Mouse (Mus musculus) liver, adult 2 months (tissue): ENCODE measurements around the gene Sprr2a3. TPM values are rescaled to one million over a fixed set of nuclear protein-coding genes. Genes with fewer than 3 reads are reported as not detected.
"Not testable (repeated sequence)": the region's sequence is repeated elsewhere in the genome, so short reads cannot be mapped to it uniquely, and the experiment has no call there.

Experiments used
- DNase-seq: peaks from one replicate; pipeline ENCODE4 v3.0.0-alpha.2; 2011; ENCODE audit warnings: low read depth, low spot score; ENCODE audit errors: extremely low read depth
- H3K27ac ChIP-seq: fragments of 200-500 bp; replicated peaks from 2 replicates; pipeline ENCODE4 v1.5.1; 2012; ENCODE audit warnings: low read depth, mild to moderate bottlenecking, control low read depth, inconsistent platforms, low read length; ENCODE audit not compliant: insufficient read depth
- H3K27me3 ChIP-seq: fragments of 200-500 bp; 2 replicates; pipeline ENCODE4 v1.6.1; 2012; ENCODE audit warnings: mild to moderate bottlenecking, moderate library complexity, low read length, inconsistent platforms; ENCODE audit not compliant: control insufficient read depth, insufficient read depth
- H3K36me3 ChIP-seq: fragments of 200-500 bp; 2 replicates; pipeline ENCODE4 v1.6.1; 2012; ENCODE audit warnings: low read length, inconsistent platforms; ENCODE audit not compliant: control insufficient read depth, insufficient read depth
- H3K4me1 ChIP-seq: fragments of 200-500 bp; 2 replicates; pipeline ENCODE4 v1.6.1; 2011; ENCODE audit warnings: low read length; ENCODE audit not compliant: control insufficient read depth, insufficient read depth
- H3K4me3 ChIP-seq: fragments of 200-500 bp; 2 replicates; pipeline ENCODE4 v1.5.1; 2011; ENCODE audit warnings: low read depth, mild to moderate bottlenecking, control low read depth, low read length, moderate library complexity; ENCODE audit not compliant: insufficient read depth
- H3K79me2 ChIP-seq: fragments of 200-500 bp; 2 replicates; pipeline ENCODE4 v1.6.1; 2012; ENCODE audit warnings: inconsistent platforms, mild to moderate bottlenecking, low read length, moderate library complexity; ENCODE audit not compliant: control insufficient read depth, insufficient read depth
- H3K9ac ChIP-seq: fragments of 200-500 bp; 2 replicates; pipeline ENCODE4 v1.6.1; 2012; ENCODE audit warnings: low read depth, mild to moderate bottlenecking, control low read depth, inconsistent platforms, low read length
- WGBS: fragments of 180-500 bp; shearing (Covaris S2); methylation state at CpG from one replicate; pipeline ENCODE4 v1.1.7; 2018; 5-methylcytosine and 5-hydroxymethylcytosine counted together
- polyA plus RNA-seq: library from polyadenylated mRNA; depleted of rRNA; stranded (reverse); fragments of >200 nt; gene quantifications from 2 replicates; pipeline ENCODE4 v1.2.3, GENCODE M21; 2012
- total RNA-seq: library from RNA; depleted of rRNA; stranded (reverse); fragments of >200 nt; gene quantifications from 2 replicates; pipeline ENCODE4 v1.2.3, GENCODE M21; 2014

Sprr2a3 gene
- total and polyA plus RNA-seq, 2 experiments: 0.39 TPM; not detected in 1

- not testable (repeated sequence) for H3K27ac ChIP-seq, H3K4me1 ChIP-seq, DNase-seq, H3K79me2 ChIP-seq, H3K27me3 ChIP-seq, H3K36me3 ChIP-seq, H3K9ac ChIP-seq, H3K4me3 ChIP-seq
Measured at GRCm38 (mm10) chr3:92258526-92258925, 26.7 kb upstream of the Sprr2a3 start.

GRCm38 (mm10) chr3:92263462-92263861 is 21.8 kb upstream of the Sprr2a3 start:
- WGBS: no CpG with 5 or more reads among the region's 2 CpGs
- DNase-seq, H3K36me3 ChIP-seq, H3K27me3 ChIP-seq, H3K9ac ChIP-seq, H3K4me3 ChIP-seq, H3K79me2 ChIP-seq, H3K27ac ChIP-seq, H3K4me1 ChIP-seq: not testable (repeated sequence)

- not testable (repeated sequence) for H3K9ac ChIP-seq, H3K27me3 ChIP-seq, H3K36me3 ChIP-seq, H3K79me2 ChIP-seq, H3K4me1 ChIP-seq, H3K4me3 ChIP-seq, H3K27ac ChIP-seq, DNase-seq
- WGBS: no CpG with 5 or more reads among the region's 4 CpGs
Measured at GRCm38 (mm10) chr3:92271414-92271985, 13.7 kb upstream of the Sprr2a3 start.

GRCm38 (mm10) chr3:92273504-92273903 is 11.7 kb upstream of the Sprr2a3 start:
- H3K79me2 ChIP-seq, H3K36me3 ChIP-seq, DNase-seq, H3K27me3 ChIP-seq, H3K4me1 ChIP-seq, H3K4me3 ChIP-seq, H3K27ac ChIP-seq, H3K9ac ChIP-seq: not testable (repeated sequence)

GRCm38 (mm10) chr3:92274018-92274417 is 11.2 kb upstream of the Sprr2a3 start:
- DNase-seq, H3K27me3 ChIP-seq, H3K36me3 ChIP-seq, H3K4me3 ChIP-seq, H3K27ac ChIP-seq, H3K4me1 ChIP-seq, H3K79me2 ChIP-seq, H3K9ac ChIP-seq: not testable (repeated sequence)
- WGBS: no CpG with 5 or more reads among the region's 1 CpGs

GRCm38 (mm10) chr3:92279663-92280062 is 5.6 kb upstream of the Sprr2a3 start:
- H3K4me1 ChIP-seq, DNase-seq, H3K27me3 ChIP-seq, H3K4me3 ChIP-seq, H3K27ac ChIP-seq, H3K36me3 ChIP-seq, H3K9ac ChIP-seq, H3K79me2 ChIP-seq: not testable (repeated sequence)

- not testable (repeated sequence) for H3K4me3 ChIP-seq, H3K4me1 ChIP-seq, H3K27me3 ChIP-seq, H3K79me2 ChIP-seq, H3K9ac ChIP-seq, H3K36me3 ChIP-seq, DNase-seq, H3K27ac ChIP-seq
- WGBS: 21% methylated on average over 5 of the region's 12 CpGs
Measured at GRCm38 (mm10) chr3:92280963-92281606, 4.1 kb upstream of the Sprr2a3 start.

GRCm38 (mm10) chr3:92288489-92288888 is 3.3 kb downstream of the Sprr2a3 start:
- not testable (repeated sequence) for DNase-seq, H3K36me3 ChIP-seq, H3K4me3 ChIP-seq, H3K9ac ChIP-seq, H3K4me1 ChIP-seq, H3K79me2 ChIP-seq, H3K27ac ChIP-seq, H3K27me3 ChIP-seq
- 92% methylated on average over 6 of the region's 6 CpGs for WGBS
